Mouse (Mus musculus) B cell, adult (primary cell): Measurements from ENCODE around the gene Tap1. TPM values are rescaled to one million over a fixed set of nuclear protein-coding genes. Genes with fewer than 3 reads are reported as not detected.

ENCODE experiments used
- total RNA-seq: library from RNA; stranded (reverse); gene quantifications from 4 replicates; pipeline ENCODE4 v1.2.4, GENCODE M21; 2023; ENCODE audit not compliant: inconsistent age

Tap1 gene
- total RNA-seq, result 129 to 155 TPM (median 147 TPM) in 4 replicates

GRCm38 (mm10) chr17:34187261-34187916 is at the start of gene Tap1, which contains the start of gene Psmb9:
TSS of gene Tap1 (plus strand) at chr17:34187553.
TSS of gene Psmb9 (minus strand) at chr17:34187764.

GRCm38 (mm10) chr17:34143033-34143432 is 44.3 kb upstream of the Tap1 start, which contains the start of gene H2-DMb2:
TSS of gene H2-DMb2 (plus strand) at chr17:34143307.

GRCm38 (mm10) chr17:34152923-34153322 is 34.4 kb upstream of the Tap1 start, which contains the start of gene H2-DMb1:
TSS of gene H2-DMb1 (plus strand) at chr17:34153072.

GRCm38 (mm10) chr17:34196941-34197894 is 9.9 kb downstream of the Tap1 start, which contains the start of gene Psmb8:
TSS of gene Psmb8 (plus strand) at chr17:34197721.

GRCm38 (mm10) chr17:34203444-34203843 is 16.1 kb downstream of the Tap1 start, which contains the start of gene Tap2:
TSS of gene Tap2 (plus strand) at chr17:34203527.

GRCm38 (mm10) chr17:34238706-34239105 is 51.4 kb downstream of the Tap1 start, which contains the start of gene H2-Ob:
TSS of gene H2-Ob (plus strand) at chr17:34238903.

Other genes starting within 250 kb of the Tap1 start
- 48.8 to 71.2 TPM (median 65.7 TPM) in 4 replicates for gene Pfdn6, start 247.2 kb upstream of the Tap1 start, total RNA-seq
- gene Wdr46, start 246.9 kb upstream of the Tap1 start, total RNA-seq, result 37.2 to 41.1 TPM (median 38.8 TPM) in 4 replicates
- 4.6 to 6.3 TPM (median 6.0 TPM) in 4 replicates for gene B3galt4, start 236.1 kb upstream of the Tap1 start, total RNA-seq
- gene Vps52, start 231.7 kb upstream of the Tap1 start, total RNA-seq, result 84.3 to 90.2 TPM (median 84.9 TPM) in 4 replicates
- 1,477 to 1,581 TPM (median 1,522 TPM) in 4 replicates for gene Rps18, start 231.6 kb upstream of the Tap1 start, total RNA-seq
- gene H2-K1, start 187.2 kb upstream of the Tap1 start, total RNA-seq, result 2,828 to 3,180 TPM (median 3,118 TPM) in 4 replicates
- gene Ring1, start 162.9 kb upstream of the Tap1 start, total RNA-seq, result 37.0 to 44.6 TPM (median 37.7 TPM) in 4 replicates
- gene H2-Ke6, start 159.5 kb upstream of the Tap1 start, total RNA-seq, result 116 to 159 TPM (median 139 TPM) in 4 replicates
- gene Slc39a7, start 155.9 kb upstream of the Tap1 start, total RNA-seq, result 76.7 to 88.4 TPM (median 86.4 TPM) in 4 replicates
- gene Rxrb, start 155.7 kb upstream of the Tap1 start, total RNA-seq, result 108 to 117 TPM (median 111 TPM) in 4 replicates
- 5.6 to 8.4 TPM (median 6.7 TPM) in 4 replicates for gene Col11a2, start 148.1 kb upstream of the Tap1 start, total RNA-seq
- 197 to 229 TPM (median 217 TPM) in 4 replicates for gene H2-Oa, start 95.2 kb upstream of the Tap1 start, total RNA-seq
- 618 to 656 TPM (median 649 TPM) in 4 replicates for gene H2-DMa, start 68.0 kb upstream of the Tap1 start, total RNA-seq
- gene Brd2, start 64.9 kb upstream of the Tap1 start, total RNA-seq, result 428 to 472 TPM (median 457 TPM) in 4 replicates
- gene H2-DMb2, start 44.2 kb upstream of the Tap1 start, total RNA-seq, result 1,549 to 1,567 TPM (median 1,559 TPM) in 4 replicates
- gene H2-DMb1, start 34.5 kb upstream of the Tap1 start, total RNA-seq, result 652 to 777 TPM (median 691 TPM) in 4 replicates
- gene Psmb9, start 211 bp downstream of the Tap1 start, total RNA-seq, result 88.5 to 134 TPM (median 102 TPM) in 4 replicates
- 204 to 264 TPM (median 236 TPM) in 4 replicates for gene Psmb8, start 10.2 kb downstream of the Tap1 start, total RNA-seq
- 121 to 132 TPM (median 126 TPM) in 4 replicates for gene Tap2, start 16.0 kb downstream of the Tap1 start, total RNA-seq
- gene H2-Ob, start 51.4 kb downstream of the Tap1 start, total RNA-seq, result 966 to 1,062 TPM (median 1,033 TPM) in 4 replicates
- gene H2-Ab1, start 70.1 kb downstream of the Tap1 start, total RNA-seq, result 5,415 to 5,641 TPM (median 5,533 TPM) in 4 replicates
- 4,630 to 4,972 TPM (median 4,848 TPM) in 4 replicates for gene H2-Aa, start 100.3 kb downstream of the Tap1 start, total RNA-seq
- gene H2-Eb1, start 118.3 kb downstream of the Tap1 start, total RNA-seq, result 3,438 to 3,919 TPM (median 3,626 TPM) in 4 replicates
- 36.5 to 41.0 TPM (median 37.9 TPM) in 4 replicates for gene H2-Eb2, start 138.1 kb downstream of the Tap1 start, total RNA-seq
- gene Btnl2, start 167.3 kb downstream of the Tap1 start, total RNA-seq, result 8.2 to 10.9 TPM (median 10.3 TPM) in 4 replicates
- gene Btnl1, start 189.6 kb downstream of the Tap1 start, total RNA-seq, result 2.5 to 3.5 TPM (median 3.1 TPM) in 4 replicates
- 6.3 to 23.1 TPM (median 16.8 TPM) in 4 replicates for gene BC051142, start 211.3 kb downstream of the Tap1 start, total RNA-seq